Mouse (Mus musculus): ENCODE measurements around the gene Gm7138.
A peak's percentile ranks its signal among the peaks of the same experiment; 100 is the strongest.
"Not testable (repeated sequence)": the region's sequence is repeated elsewhere in the genome, so short reads cannot be mapped to it uniquely, and the experiment has no call there.

Gene Gm7138

DNA sequence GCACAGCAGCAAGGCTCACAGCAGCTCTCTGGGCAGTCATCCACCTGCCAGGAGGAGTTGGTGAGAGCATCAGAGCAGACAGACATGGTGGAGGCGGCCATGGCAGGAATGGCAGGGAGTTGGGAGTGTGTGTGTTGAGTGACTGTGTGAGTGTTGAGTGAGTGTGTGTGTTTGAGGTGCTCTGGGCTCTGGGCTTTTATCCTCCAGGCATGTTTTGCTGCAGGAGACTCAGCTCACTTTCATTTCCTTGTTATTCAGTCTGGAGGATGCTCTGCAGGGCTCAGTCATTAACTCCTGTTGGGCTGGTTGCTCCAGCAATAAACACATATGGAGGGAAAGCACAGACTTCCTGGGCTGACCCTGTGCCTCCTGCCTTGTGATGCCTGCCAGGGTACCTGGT is at the start of gene Gm7138:
Gm7138 (minus strand) TSS at position 101 of the 400 bp plus-strand sequence.
- not testable (repeated sequence) for DNase-seq (ENCODE audit: low read depth)

DNA sequence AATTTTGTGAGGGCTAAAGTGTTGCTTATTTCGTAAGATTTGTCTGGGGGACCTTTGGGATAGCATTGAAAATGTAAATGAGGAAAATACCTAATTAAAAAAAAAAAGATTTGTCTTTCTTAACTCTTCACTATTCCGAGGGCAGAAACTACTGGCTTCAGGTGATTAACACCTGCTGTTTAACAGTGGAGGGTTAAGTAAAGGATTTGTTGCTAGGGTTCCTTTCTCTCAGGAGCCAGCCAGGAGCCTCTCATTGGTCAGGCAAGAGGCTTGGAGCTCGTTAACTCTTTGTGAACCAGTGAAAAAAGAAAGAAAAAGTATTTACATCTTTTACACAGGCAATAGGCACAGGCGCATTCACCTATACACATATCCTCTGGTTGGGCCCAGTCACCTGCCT is 42.5 kb upstream of the Gm7138 start:
- no peak for DNase-seq (ENCODE audit: low read depth)

DNA sequence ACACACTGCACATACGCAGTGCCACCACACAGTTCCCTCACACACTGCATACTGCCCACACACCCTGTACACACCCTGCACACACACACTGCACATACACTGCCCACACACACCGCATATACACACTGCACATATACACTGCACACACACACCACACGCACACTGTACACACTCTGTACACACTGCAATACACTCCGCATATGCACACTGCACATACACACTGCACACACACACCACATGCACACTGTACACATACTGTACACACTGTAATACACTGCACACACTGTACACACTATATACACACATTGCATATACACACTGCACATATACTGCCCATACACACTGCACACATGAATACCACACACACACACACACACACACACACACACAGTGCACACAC is 41.8 kb upstream of the Gm7138 start:
- no peak for DNase-seq (ENCODE audit: low read depth)

DNA sequence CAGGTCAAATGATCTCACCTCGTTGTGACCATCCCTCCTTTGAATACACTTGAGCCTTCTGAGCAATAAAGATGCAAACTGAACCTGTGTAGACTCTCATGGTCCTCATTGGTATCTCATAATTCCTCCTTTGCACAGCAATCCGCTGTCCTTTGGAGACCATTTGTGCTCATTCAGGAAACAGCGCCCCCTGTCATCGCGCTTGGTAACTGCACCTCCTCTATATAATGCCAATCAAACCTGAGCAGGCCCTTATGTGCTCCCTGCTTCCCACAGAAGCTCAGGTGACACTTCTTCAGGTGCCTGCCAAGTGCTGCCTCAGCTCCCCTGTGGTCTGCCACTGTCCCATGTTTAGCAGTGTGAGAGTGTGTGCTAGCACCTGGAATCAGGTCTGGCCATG is 38.8 kb upstream of the Gm7138 start:
- peak; percentile 20 for DNase-seq (ENCODE audit: low read depth)

DNA sequence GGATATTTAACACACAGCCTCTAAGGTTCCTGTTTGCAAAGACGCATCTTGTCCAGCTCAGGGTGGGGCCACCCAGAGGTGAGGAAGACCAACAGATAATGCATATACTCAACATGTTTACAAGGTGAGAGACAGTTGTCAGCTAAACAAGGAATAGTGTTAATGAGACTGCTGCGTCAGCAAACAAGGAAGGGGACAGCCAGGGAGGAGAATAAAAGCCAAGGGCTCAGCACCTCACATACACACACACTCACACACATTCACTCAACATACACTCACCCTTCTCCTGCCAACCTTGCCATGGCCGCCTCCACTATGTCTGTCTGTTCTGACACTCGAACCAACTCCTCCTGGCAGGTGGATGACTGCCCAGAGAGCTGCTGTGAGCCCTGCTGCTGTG is 37.6 kb upstream of the Gm7138 start, which contains the start of gene Gm2696:
Gm2696 (plus strand) TSS at position 301 of the 400 bp plus-strand sequence.
- DNase-seq (ENCODE audit: low read depth): no peak

DNA sequence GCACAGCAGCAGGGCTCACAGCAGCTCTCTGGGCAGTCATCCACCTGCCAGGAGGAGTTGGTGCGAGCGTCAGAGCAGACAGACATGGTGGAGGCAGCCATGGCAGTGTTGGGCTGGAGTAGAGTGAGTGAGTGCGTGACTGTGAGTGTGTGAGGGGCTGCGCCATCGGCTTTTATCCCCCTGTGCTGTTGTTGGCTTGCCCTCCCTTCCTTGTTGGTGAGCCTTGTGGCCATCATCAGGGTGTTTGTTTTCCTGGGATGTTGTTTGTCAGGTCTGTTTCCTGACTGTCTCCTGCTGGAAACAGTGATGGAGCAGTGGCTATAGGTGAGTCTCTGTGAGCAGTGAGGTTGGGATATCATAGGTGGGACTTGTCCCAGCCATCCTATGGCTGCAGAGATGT is 35.0 kb upstream of the Gm7138 start, which contains the start of gene Gm9507:
Gm9507 (minus strand) TSS at position 101 of the 400 bp plus-strand sequence.
- no peak for DNase-seq (ENCODE audit: low read depth)

DNA sequence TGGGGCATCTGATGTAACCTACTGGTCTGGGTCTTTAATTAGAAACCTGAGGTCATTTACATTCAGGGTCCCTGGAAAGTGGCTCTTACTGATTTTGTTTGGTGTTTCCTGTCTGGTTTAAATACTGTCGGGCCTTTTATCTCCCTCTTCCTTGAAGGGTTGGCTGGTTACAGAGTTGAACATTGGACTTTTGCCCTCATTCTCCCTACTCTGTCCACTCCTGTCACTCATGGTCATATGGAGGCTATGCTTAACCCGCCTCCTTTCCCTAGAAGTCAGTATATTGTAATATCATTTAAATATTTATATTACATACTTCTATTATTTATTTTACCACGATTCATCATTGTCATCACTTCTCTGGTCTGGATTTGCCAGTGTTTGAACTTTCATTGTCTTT is 27.4 kb upstream of the Gm7138 start:
- DNase-seq (ENCODE audit: low read depth): no peak

DNA sequence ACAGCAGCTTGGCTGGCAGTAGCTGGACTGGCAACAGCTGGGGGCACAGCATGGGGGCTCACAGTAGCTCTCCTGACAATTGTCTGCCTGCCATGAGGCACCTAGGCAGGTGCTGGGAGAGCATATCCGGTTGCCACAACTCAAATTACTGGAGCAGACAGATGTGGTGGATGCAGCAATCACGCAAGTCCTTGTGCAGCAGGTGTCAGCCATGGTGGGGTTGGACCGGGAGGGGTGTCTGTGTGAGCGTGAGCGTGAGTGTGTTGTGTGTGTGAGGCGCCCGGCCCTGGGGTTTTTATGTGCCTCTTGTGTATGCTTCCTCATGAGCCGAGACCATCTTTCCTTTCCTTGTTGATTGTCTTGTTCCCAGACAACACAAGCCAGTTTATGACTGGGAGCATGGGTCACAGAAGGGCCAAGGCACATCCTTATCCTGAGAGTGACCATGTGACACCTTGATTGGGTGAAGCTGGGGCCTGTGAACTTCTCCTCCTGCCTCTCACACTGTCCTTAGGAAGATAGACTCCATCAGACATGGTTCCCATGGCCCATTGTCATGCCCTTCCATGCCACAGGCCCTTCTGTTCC is 22.3 kb upstream of the Gm7138 start, which contains the start of gene Gm19668:
Gm19668 (minus strand) TSS at position 213 of the 588 bp plus-strand sequence.
- no peak for DNase-seq (ENCODE audit: low read depth)

DNA sequence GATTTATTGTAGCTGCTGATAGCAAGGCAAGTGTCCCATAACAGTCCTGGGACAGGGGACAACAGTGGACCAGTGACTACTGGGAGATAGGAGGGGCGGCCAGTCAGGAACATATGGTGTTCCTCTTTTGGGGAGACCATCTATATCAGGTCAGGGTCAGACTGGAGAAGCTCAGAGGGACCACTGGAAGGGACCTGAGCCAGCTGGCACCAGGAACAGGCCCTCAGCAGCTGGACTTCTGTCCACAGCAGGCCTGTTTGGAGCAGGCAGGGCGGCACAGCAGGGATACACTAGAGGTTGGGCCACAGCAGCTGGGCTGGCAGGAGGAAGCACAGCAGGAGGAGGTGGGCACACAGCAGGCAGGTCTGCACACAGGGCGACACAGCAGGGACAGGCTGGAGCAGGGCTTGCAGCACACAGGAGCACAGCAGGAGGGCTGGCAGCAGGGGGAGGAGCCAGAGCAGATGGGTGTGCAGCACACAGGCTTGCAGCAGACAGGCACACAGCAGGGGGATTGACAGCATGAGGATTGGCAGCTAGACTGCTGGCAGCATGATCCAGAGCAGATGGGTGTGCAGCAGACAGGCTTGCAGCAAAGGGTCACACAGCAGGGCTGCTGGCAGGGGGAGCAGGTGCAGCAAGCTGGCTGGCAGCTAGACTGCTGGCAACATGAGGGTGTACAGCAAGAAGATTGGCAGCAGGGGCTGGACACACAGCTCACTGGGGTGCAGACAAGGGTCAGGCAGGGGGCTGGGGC is 21.6 kb upstream of the Gm7138 start:
- not testable (repeated sequence) for DNase-seq (ENCODE audit: low read depth)

DNA sequence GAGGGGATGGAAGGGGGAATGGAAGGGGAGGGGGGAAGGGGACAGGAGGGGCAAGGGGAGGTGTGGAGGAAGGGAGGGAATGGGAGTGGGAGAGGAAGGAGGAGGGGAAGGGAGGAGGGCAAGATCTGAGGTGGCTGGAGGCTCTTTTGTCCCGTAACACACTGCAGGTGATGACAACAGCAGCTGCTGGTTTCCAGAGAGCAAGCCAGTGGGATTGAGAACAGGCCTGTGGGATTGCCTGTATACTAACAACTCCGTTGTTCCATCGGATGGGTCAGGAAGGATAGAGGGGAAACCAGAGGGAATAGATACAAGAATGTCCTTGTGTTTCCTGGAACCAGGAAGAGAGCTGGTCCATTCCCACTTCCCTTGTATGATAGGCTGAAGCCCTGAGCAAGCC is 20.9 kb upstream of the Gm7138 start:
- no peak for DNase-seq (ENCODE audit: low read depth)

DNA sequence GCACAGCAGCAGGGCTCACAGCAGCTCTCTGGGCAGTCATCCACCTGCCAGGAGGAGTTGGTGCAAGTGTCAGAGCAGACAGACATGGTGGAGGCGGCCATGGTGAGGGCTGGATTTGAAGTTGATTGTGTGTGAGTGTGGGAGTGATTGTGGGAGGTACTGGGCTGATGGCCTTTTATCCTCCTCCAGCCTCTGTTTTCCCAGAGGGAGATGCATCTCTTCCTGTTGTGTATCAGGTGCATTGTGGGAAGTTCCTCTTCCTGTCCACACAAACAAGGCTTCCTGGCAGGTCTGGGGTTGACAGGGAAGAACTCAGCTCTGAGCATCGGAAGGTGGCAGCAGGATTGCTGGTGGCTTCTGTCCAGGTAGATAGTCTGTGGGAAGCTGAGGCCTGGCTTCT is 18.2 kb upstream of the Gm7138 start, which contains the start of gene Gm9639:
Gm9639 (minus strand) TSS at position 101 of the 400 bp plus-strand sequence.
- DNase-seq (ENCODE audit: low read depth): no peak

DNA sequence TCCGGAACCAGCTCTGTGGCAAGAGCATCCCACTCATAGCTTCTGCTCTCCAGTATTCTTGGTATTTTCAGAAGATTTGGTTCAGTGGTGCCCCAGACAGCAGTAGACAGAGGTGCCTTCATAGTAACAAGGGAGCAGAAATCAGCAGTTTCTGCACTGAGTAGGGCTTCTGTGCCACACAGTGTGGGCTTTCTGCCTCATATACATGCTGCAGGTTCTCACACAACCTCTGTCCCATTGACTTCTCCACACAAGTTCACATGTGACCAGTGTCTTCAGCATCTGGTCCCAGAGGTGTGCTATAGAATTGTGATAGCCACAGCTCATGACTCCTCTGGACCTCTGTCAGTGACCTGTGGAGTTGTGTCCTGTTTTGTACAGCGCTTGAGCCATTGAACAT is 11.9 kb upstream of the Gm7138 start:
- DNase-seq (ENCODE audit: low read depth): no peak

DNA sequence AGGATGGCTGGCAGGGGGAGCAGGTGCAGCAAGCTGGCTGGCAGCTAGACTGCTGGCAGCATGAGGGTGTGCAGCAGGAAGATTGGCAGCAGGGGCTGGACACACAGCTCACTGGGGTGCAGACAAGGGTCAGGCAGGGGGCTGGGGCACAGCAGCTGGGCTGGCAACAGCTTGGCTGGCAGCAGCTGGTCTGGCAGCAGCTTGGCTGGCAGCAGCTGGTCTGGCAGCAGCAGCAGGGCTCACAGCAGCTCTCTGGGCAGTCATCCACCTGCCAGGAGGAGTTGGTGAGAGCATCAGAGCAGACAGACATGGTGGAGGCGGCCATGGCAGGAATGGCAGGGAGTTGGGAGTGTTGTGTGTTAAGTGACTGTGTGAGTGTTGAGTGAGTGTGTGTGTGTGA is 11.1 kb upstream of the Gm7138 start, which contains the start of gene Gm7137:
Gm7137 (minus strand) TSS at position 325 of the 400 bp plus-strand sequence.
- not testable (repeated sequence) for DNase-seq (ENCODE audit: low read depth)

DNA sequence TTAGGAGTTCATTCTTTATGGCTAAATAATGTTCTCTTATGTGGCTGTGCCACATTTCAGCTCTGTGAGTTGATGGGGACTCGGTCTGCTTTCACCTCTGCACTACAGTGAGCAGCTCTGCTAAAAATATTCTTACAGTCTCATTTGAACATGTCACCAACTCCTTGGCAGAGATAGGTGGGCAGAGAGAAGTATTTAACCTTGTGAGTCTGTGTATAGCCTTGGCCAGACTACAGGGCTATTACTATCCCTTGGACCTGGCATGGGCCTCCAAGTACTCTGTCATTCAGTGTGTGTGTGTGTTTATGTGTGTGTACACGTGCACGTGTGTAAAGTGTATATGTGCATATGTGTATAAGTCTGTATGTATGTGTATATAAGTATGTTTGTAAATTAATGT is 6.7 kb upstream of the Gm7138 start:
- DNase-seq (ENCODE audit: low read depth): not testable (repeated sequence)

DNA sequence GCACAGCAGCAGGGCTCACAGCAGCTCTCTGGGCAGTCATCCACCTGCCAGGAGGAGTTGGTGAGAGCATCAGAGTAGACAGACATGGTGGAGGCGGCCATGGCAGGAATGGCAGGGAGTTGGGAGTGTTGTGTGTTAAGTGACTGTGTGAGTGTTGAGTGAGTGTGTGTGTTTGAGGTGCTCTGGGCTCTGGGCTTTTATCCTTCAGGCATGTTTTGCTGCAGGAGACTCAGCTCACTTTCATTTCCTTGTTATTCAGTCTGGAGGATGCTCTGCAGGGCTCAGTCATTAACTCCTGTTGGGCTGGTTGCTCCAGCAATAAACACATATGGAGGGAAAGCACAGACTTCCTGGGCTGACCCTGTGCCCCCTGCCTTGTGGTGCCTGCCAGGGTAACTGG is 5.7 kb upstream of the Gm7138 start, which contains the start of gene Gm3250:
Gm3250 (minus strand) TSS at position 101 of the 400 bp plus-strand sequence.
- not testable (repeated sequence) for DNase-seq (ENCODE audit: low read depth)

DNA sequence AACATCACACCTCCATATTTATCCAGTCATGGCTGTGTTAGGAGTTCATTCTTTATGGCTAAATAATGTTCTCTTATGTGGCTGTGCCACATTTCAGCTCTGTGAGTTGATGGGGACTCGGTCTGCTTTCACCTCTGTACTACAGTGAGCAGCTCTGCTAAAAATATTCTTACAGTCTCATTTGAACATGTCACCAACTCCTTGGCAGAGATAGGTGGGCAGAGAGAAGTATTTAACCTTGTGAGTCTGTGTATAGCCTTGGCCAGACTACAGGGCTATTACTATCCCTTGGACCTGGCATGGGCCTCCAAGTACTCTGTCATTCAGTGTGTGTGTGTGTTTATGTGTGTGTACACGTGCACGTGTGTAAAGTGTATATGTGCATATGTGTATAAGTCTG is 4.6 kb downstream of the Gm7138 start:
- not testable (repeated sequence) for DNase-seq (ENCODE audit: low read depth)

DNA sequence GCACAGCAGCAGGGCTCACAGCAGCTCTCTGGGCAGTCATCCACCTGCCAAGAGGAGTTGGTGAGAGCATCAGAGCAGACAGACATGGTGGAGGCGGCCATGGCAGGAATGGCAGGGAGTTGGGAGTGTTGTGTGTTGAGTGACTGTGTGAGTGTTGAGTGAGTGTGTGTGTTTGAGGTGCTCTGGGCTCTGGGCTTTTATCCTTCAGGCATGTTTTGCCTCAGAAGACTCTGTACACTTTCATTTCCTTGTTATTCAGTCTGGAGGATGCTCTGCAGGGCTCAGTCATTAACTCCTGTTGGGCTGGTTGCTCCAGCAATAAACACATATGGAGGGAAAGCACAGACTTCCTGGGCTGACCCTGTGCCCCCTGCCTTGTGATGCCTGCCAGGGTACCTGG is 5.5 kb downstream of the Gm7138 start, which contains the start of gene Gm3238:
Gm3238 (minus strand) TSS at position 101 of the 400 bp plus-strand sequence.
- not testable (repeated sequence) for DNase-seq (ENCODE audit: low read depth)

DNA sequence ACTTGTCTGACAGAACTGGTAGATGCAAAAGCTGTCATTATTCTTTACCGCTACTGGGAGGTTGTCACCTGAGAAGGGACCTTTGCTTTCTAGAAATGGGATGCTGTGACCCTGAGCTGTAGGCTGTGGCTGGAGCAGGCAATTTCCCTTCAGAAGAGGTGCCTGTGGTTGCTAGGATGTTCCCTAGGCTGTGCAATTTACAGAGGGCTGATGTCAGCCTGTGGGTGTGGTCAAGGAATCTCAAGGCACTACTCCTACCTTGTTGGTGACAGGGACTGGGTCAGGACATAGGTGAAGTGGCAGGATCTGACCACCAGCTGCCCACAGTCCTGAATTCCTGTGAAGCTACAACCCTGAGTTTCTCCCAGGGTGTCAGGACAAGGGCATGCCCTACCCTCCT is 7.0 kb downstream of the Gm7138 start:
- DNase-seq (ENCODE audit: low read depth): no peak

DNA sequence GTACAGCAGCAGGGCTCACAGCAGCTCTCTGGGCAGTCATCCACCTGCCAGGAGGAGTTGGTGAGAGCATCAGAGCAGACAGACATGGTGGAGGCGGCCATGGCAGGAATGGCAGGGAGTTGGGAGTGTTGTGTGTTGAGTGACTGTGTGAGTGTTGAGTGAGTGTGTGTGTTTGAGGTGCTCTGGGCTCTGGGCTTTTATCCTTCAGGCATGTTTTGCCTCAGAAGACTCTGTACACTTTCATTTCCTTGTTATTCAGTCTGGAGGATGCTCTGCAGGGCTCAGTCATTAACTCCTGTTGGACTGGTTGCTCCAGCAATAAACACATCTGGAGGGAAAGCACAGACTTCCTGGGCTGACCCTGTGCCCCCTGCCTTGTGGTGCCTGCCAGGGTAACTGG is 17.2 kb downstream of the Gm7138 start, which contains the start of gene Gm3233:
Gm3233 (minus strand) TSS at position 101 of the 400 bp plus-strand sequence.
- not testable (repeated sequence) for DNase-seq (ENCODE audit: low read depth)

DNA sequence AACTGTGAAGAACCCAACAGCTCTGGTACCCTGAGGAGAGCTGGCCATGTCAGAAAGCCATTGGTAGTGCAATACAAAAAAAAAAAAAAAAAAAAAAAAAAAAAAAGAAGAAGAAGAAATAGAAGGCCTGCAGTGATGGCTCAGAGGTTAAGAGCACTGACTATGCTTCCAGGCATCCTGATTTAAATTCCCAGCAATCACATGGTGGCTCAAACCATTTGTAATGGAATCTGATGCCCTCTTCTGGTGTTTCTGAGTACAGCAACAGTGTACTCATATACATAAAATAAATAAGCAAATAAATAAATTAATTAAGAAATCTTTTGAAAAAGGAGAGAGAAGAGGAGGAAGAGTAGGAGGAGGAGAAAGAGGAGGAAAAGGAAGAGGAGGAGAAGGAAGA is 23.3 kb downstream of the Gm7138 start:
- peak; percentile 13 for DNase-seq (ENCODE audit: low read depth)

DNA sequence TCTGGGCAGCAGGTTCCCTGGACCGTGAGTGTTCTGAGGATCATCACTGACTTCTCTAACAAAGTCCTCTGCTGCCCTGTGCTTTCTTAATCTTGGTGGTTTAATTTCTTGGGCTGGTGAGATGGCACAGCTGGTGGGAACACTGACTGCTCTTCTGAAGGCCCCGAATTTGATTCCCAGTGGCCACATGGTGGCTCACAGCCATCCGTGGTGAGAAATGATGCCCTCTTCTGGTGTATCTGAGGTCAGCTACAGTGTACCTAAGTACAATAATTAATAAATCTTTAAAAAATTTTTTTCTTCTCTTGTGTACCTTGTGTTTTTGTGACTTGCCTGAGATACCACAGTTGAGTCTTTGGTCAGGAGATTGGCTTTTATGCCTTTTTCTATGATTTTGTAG is 24.4 kb downstream of the Gm7138 start:
- DNase-seq (ENCODE audit: low read depth): peak; percentile 32

DNA sequence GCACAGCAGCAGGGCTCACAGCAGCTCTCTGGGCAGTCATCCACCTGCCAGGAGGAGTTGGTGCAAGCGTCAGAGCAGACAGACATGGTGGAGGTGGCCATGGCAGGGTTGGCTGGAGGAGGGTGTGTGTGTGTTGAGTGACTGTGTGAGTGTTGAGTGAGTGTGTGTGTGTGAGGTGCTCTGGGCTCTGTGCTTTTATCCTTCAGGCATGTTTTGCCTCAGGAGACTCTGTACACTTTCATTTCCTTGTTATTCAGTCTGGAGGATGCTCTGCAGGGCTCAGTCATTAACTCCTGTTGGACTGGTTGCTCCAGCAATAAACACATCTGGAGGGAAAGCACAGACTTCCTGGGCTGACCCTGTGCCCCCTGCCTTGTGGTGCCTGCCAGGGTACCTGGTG is 25.5 kb downstream of the Gm7138 start, which contains the start of gene Gm9736:
Gm9736 (minus strand) TSS at position 101 of the 400 bp plus-strand sequence.
- DNase-seq (ENCODE audit: low read depth): not testable (repeated sequence)

DNA sequence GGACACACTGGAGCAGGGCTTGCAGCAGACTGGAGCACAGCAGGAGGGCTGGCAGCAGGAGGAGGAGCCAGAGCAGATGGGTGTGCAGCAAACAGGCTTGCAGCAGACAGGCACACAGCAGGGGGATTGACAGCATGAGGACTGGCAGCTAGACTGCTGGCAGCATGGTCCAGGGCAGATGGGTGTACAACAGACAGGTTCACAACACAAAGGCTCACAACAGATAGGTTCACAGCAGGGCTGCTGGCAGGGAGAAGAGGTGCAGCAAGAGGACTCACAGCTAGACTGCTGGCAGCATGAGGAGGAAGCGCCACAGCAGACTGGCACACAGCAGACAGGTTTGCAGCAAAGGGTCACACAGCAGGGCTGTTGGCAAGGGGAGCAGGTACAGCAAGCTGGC is 26.1 kb downstream of the Gm7138 start:
- not testable (repeated sequence) for DNase-seq (ENCODE audit: low read depth)
